Mouse (Mus musculus): ENCODE measurements at regions not wholly inside any gene's neighbourhood (a gene's known extent, or its start where the extent isn't known, plus 50 kb on each side); places are given as distances from the start of the nearest gene placed in this dataset.
A peak's percentile ranks its signal among the peaks of the same experiment; 100 is the strongest.

GRCm38 (mm10) chr7:40784906-40785305 lies 113.2 kb upstream of the Vstm2b start:
- H3K9ac ChIP-seq (ENCODE audit: low read depth, low read length) = no peak overlapping the region
- H3K36me3 ChIP-seq (ENCODE audit: control insufficient read depth, insufficient read depth, low read length) = no peaks in the 10 kb centered on the region
- no peaks in the 10 kb centered on the region for H3K9me3 ChIP-seq (replicated peaks; ENCODE audit: control insufficient read depth, low read length, poor library complexity, severe bottlenecking)
- H3K4me2 ChIP-seq (ENCODE audit: low read length) = no peak overlapping the region
- no peaks in the 10 kb centered on the region for H3K27me3 ChIP-seq (ENCODE audit: control insufficient read depth, insufficient read depth, low read depth, low read length)
- no peak for ATAC-seq
- H3K27ac ChIP-seq (ENCODE audit: low read length) = no peak overlapping the region
- H3K4me3 ChIP-seq (ENCODE audit: low read depth, low read length) = no peak overlapping the region
- no peaks in the 10 kb centered on the region for H3K4me1 ChIP-seq (ENCODE audit: control insufficient read depth, insufficient read depth, low read length)
- WGBS = 100% methylated on average over 1 of the region's 1 CpGs

GRCm38 (mm10) chr7:40786758-40787157 lies 111.4 kb upstream of the Vstm2b start:
- H3K9me3 ChIP-seq (replicated peaks; ENCODE audit: control insufficient read depth, low read length, poor library complexity, severe bottlenecking) = no peaks in the 10 kb centered on the region
- 80% methylated on average over 2 of the region's 2 CpGs for WGBS
- no peak for ATAC-seq

GRCm38 (mm10) chr7:40788486-40788885 lies 109.6 kb upstream of the Vstm2b start:
- WGBS = 87% methylated on average over 2 of the region's 2 CpGs
- no peaks in the 10 kb centered on the region for H3K36me3 ChIP-seq (ENCODE audit: control insufficient read depth, insufficient read depth, low read length)
- no peak overlapping the region for H3K4me2 ChIP-seq (ENCODE audit: low read length)
- ATAC-seq = no peak
- no peaks in the 10 kb centered on the region for H3K4me1 ChIP-seq (ENCODE audit: control insufficient read depth, insufficient read depth, low read length)
- no peak overlapping the region for H3K9ac ChIP-seq (ENCODE audit: low read depth, low read length)
- H3K27ac ChIP-seq (ENCODE audit: low read length) = no peak overlapping the region
- no peaks in the 10 kb centered on the region for H3K27me3 ChIP-seq (ENCODE audit: control insufficient read depth, insufficient read depth, low read depth, low read length)
- no peaks in the 10 kb centered on the region for H3K9me3 ChIP-seq (replicated peaks; ENCODE audit: control insufficient read depth, low read length, poor library complexity, severe bottlenecking)
- H3K4me3 ChIP-seq (ENCODE audit: low read depth, low read length) = no peak overlapping the region

More at GRCm38 (mm10) chr7:40786758-40787157, 111.4 kb upstream of the Vstm2b start:
- no peak overlapping the region for H3K9ac ChIP-seq (ENCODE audit: low read depth, low read length)
- no peak overlapping the region for H3K4me3 ChIP-seq (ENCODE audit: low read depth, low read length)
- no peaks in the 10 kb centered on the region for H3K36me3 ChIP-seq (ENCODE audit: control insufficient read depth, insufficient read depth, low read length)
- H3K4me1 ChIP-seq (ENCODE audit: control insufficient read depth, insufficient read depth, low read length) = no peaks in the 10 kb centered on the region
- no peaks in the 10 kb centered on the region for H3K27me3 ChIP-seq (ENCODE audit: control insufficient read depth, insufficient read depth, low read depth, low read length)
- no peak overlapping the region for H3K4me2 ChIP-seq (ENCODE audit: low read length)
- no peak overlapping the region for H3K27ac ChIP-seq (ENCODE audit: low read length)

DNA sequence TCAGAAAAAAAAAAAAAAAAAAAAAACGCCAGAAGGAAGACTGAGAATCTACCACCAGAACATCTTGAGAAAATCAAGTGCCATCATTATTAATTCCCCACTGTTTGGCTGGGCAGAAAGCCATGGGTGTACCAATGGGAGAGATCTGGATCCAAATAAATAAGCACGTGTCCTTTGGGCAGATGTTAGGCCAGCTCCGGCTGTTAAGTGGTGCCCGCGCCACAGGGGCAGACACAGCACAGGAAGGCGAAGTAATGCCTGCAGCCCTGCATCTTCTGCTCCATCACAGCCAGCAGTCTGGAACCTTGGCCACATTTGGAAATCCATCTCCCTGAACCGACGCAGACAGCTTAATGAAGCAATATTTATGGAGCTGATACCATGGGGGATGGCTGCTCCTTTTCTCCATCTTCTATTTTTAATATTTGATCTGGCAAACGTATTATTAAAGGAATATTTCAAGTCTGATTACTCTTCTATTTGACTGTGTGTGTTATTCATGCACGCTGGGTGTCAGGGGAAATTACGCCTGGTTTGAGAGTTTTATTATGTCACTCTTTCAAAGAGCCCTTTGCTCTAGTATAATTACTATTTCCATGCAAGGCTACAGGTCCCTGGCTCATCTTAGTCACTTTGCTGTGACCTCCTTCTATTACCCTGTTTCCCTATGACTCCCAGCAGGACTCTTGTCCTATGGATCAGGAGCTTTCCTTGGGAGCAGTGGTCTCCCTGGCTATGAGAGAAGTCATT lies 103.5 kb upstream of the Vstm2b start:
- Histone ChIP-seq H3K27me3 (ENCODE audit: control insufficient read depth, insufficient read depth, low read depth, low read length) (no peaks in the 10 kb centered on the region), H3K27ac (ENCODE audit: low read length) (no peak overlapping the region), H3K4me3 (ENCODE audit: low read depth, low read length) (no peak overlapping the region), H3K4me1 (ENCODE audit: control insufficient read depth, insufficient read depth, low read length) (no peaks in the 10 kb centered on the region), H3K9ac (ENCODE audit: low read depth, low read length) (no peak overlapping the region), H3K9me3 (replicated peaks; ENCODE audit: control insufficient read depth, low read length, poor library complexity, severe bottlenecking) (no peaks in the 10 kb centered on the region), H3K36me3 (ENCODE audit: control insufficient read depth, insufficient read depth, low read length) (no peaks in the 10 kb centered on the region), H3K4me2 (ENCODE audit: low read length) (no peak overlapping the region)
- peak; percentile 45 for ATAC-seq
- 73% methylated on average over 11 of the region's 11 CpGs for WGBS

GRCm38 (mm10) chr7:40799794-40800193 lies 98.3 kb upstream of the Vstm2b start:
- H3K4me2 ChIP-seq (ENCODE audit: low read length) = no peak overlapping the region
- WGBS = 55% methylated on average over 7 of the region's 7 CpGs
- no peaks in the 10 kb centered on the region for H3K4me1 ChIP-seq (ENCODE audit: control insufficient read depth, insufficient read depth, low read length)
- no peaks in the 10 kb centered on the region for H3K36me3 ChIP-seq (ENCODE audit: control insufficient read depth, insufficient read depth, low read length)
- H3K9ac ChIP-seq (ENCODE audit: low read depth, low read length) = no peak overlapping the region
- H3K27ac ChIP-seq (ENCODE audit: low read length) = no peak overlapping the region
- no peak overlapping the region for H3K4me3 ChIP-seq (ENCODE audit: low read depth, low read length)
- H3K27me3 ChIP-seq (ENCODE audit: control insufficient read depth, insufficient read depth, low read depth, low read length) = no peaks in the 10 kb centered on the region
- H3K9me3 ChIP-seq (replicated peaks; ENCODE audit: control insufficient read depth, low read length, poor library complexity, severe bottlenecking) = no peaks in the 10 kb centered on the region
- no peak for ATAC-seq

- 74% methylated on average over 2 of the region's 2 CpGs for WGBS
- H3K9me3 ChIP-seq (replicated peaks; ENCODE audit: control insufficient read depth, low read length, poor library complexity, severe bottlenecking) = no peaks in the 10 kb centered on the region
- no peaks in the 10 kb centered on the region for H3K27me3 ChIP-seq (ENCODE audit: control insufficient read depth, insufficient read depth, low read depth, low read length)
- no peak for ATAC-seq
- H3K4me3 ChIP-seq (ENCODE audit: low read depth, low read length) = no peak overlapping the region
- H3K36me3 ChIP-seq (ENCODE audit: control insufficient read depth, insufficient read depth, low read length) = no peaks in the 10 kb centered on the region
- H3K9ac ChIP-seq (ENCODE audit: low read depth, low read length) = no peak overlapping the region
- no peak overlapping the region for H3K27ac ChIP-seq (ENCODE audit: low read length)
- H3K4me1 ChIP-seq (ENCODE audit: control insufficient read depth, insufficient read depth, low read length) = no peaks in the 10 kb centered on the region
- H3K4me2 ChIP-seq (ENCODE audit: low read length) = no peak overlapping the region
Measured at GRCm38 (mm10) chr7:40801291-40801690, 96.8 kb upstream of the Vstm2b start.

DNA sequence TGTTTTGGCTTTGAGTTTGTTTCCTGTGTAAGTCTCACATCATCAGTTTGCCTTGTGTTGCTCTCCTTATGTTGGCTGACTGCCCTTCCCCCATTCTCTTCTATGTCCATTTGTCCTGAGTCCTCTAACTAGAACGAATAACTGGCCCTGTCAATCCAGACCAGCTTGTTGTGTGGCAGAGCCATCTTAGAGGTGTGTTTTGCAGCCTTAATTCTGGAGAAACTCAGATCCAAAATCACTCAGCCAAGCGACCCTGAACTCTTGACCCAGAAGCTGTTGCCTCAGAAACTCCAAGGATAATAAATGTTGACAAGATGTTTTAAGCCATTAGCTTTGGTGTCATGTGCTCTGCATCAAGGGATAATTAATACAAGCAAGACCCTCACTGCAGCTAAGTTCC lies 92.9 kb upstream of the Vstm2b start:
- Histone ChIP-seq H3K9ac (ENCODE audit: low read depth, low read length) (no peak overlapping the region), H3K9me3 (replicated peaks; ENCODE audit: control insufficient read depth, low read length, poor library complexity, severe bottlenecking) (no peaks in the 10 kb centered on the region), H3K4me1 (ENCODE audit: control insufficient read depth, insufficient read depth, low read length) (no peaks in the 10 kb centered on the region), H3K4me3 (ENCODE audit: low read depth, low read length) (no peak overlapping the region), H3K36me3 (ENCODE audit: control insufficient read depth, insufficient read depth, low read length) (no peaks in the 10 kb centered on the region), H3K4me2 (ENCODE audit: low read length) (no peak overlapping the region), H3K27me3 (ENCODE audit: control insufficient read depth, insufficient read depth, low read depth, low read length) (no peaks in the 10 kb centered on the region), H3K27ac (ENCODE audit: low read length) (no peak overlapping the region)
- WGBS = 63% methylated on average over 2 of the region's 2 CpGs
- ATAC-seq = no peak

- Histone ChIP-seq H3K27me3 (ENCODE audit: control insufficient read depth, insufficient read depth, low read depth, low read length) (no peaks in the 10 kb centered on the region), H3K36me3 (ENCODE audit: control insufficient read depth, insufficient read depth, low read length) (no peaks in the 10 kb centered on the region), H3K9me3 (replicated peaks; ENCODE audit: control insufficient read depth, low read length, poor library complexity, severe bottlenecking) (no peaks in the 10 kb centered on the region), H3K4me1 (ENCODE audit: control insufficient read depth, insufficient read depth, low read length) (no peaks in the 10 kb centered on the region), H3K4me2 (ENCODE audit: low read length) (no peak overlapping the region), H3K27ac (ENCODE audit: low read length) (no peak overlapping the region), H3K4me3 (ENCODE audit: low read depth, low read length) (no peak overlapping the region), H3K9ac (ENCODE audit: low read depth, low read length) (no peak overlapping the region)
- no peak for ATAC-seq
- 74% methylated on average over 4 of the region's 4 CpGs for WGBS
Measured at GRCm38 (mm10) chr7:40805866-40806265, 92.3 kb upstream of the Vstm2b start.

DNA sequence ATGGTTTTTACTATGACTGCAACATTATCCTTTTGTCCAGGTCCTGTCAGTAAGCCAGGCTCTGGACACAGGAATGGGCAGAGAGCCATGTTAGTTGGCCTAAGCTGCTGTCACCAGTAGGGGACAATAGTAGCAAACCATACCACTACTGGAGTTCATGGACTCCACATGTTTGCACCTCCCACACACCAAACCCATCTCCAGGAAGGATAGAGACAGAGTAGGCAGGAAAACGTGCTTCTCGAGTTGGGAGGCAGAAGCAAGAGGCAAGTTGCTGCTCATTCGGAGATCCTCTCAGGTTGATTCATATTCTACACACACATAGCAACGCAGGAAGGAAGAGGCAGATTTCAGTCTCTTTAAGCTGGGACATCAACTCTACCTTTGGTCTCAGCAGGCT lies 85.2 kb upstream of the Vstm2b start:
- ATAC-seq = no peak
- Histone ChIP-seq H3K36me3 (ENCODE audit: control insufficient read depth, insufficient read depth, low read length) (no peaks in the 10 kb centered on the region), H3K27ac (ENCODE audit: low read length) (no peak overlapping the region), H3K9me3 (replicated peaks; ENCODE audit: control insufficient read depth, low read length, poor library complexity, severe bottlenecking) (no peaks in the 10 kb centered on the region), H3K27me3 (ENCODE audit: control insufficient read depth, insufficient read depth, low read depth, low read length) (no peaks in the 10 kb centered on the region), H3K4me2 (ENCODE audit: low read length) (no peak overlapping the region), H3K4me1 (ENCODE audit: control insufficient read depth, insufficient read depth, low read length) (no peaks in the 10 kb centered on the region), H3K4me3 (ENCODE audit: low read depth, low read length) (no peak overlapping the region), H3K9ac (ENCODE audit: low read depth, low read length) (no peak overlapping the region)
- WGBS = 88% methylated on average over 4 of the region's 4 CpGs

Data from midbrain, embryonic 16.5 days (tissue).